Mouse (Mus musculus): Measurements from ENCODE around the gene Elk4.

The Elk4 gene

GRCm38 (mm10) chr1:132065475-132066172 is 58.2 kb downstream of the Elk4 start:
- DNase-seq (ENCODE audit: low read depth, low spot score): no peak

DNA sequence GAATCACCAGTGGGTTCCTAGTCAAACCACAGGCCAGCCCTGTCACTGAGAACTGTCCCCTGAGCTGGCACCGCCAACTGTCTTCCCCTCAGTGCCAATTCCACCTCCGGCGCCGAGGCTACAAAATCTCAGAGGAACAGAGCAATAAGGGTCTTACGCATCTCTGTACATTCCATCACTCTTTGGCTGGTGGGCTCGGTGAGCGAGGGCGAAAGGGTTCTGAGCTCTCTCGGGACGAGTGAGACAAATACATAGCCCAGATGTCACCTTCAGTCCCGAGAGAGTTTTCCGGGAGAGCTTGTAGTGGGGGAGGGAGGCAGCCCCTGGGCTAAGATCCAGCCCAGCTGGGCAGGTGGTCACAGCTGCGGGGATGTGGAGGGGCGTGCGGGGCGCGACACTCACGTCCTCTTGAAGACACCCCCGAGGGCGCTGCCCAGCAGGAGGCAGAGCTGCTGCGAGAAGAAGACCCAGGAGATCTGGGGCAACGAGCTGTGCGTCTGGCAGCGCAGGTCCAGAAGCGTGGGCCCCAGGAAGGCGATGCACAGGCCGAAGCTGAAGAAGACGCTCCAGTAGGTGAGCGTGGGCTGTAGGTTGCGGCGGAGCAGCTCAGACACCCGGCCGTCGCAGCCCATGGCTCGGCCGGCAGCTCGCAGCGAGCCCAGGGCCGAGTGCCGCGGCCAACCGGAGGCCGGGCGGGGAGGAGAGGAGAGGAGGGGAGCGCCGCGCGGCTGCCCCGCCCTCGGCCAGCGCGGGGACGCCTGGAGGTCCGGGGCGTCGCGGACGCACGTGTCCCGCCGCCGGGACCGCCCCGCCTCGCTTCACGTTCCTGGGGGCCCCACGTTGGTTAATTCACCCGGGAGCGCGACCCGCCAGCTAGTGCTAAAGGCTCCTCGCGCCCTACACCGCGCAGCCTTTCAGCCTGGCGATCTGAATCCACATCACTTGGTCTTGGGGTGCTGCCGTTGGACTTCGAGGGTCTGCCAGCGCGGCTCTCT is 60.2 kb downstream of the Elk4 start, which contains the start of gene Mfsd4a:
Gene Mfsd4a (minus strand): TSS at position 802 of the 995 bp plus-strand sequence.
- peak; percentile 7 for DNase-seq (ENCODE audit: low read depth, low spot score)

- DNase-seq (ENCODE audit: low read depth, low spot score): no peak
Measured at GRCm38 (mm10) chr1:132069436-132069835, 62.0 kb downstream of the Elk4 start.

- DNase-seq (ENCODE audit: low read depth, low spot score): no peak
Measured at GRCm38 (mm10) chr1:132070659-132071058, 63.3 kb downstream of the Elk4 start.

DNA sequence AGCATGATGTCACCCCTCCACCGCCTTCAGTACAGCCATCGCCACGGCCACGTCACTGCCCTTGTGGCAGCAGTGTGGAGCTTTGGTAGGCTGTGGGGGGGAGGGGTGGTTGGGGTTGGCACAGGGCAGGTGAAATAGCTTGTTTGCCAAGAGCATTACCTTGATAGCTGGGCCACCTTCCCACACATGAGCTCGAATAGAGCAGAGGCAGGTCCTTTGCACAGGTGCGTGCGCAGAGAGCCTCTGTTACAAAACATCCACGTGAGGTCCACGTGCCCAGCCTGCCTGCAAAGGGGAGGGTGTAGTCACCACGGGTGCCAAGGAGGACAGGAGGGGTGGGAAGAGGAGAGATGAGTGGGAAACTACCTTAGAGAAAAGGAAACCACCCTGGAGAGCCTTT is 68.2 kb downstream of the Elk4 start:
- DNase-seq (ENCODE audit: low read depth, low spot score): no peak

- no peak for DNase-seq (ENCODE audit: low read depth, low spot score)
Measured at GRCm38 (mm10) chr1:132078413-132078812, 71.0 kb downstream of the Elk4 start.
